Mouse (Mus musculus) right cerebral cortex, postnatal 10 days (tissue): ENCODE measurements around the gene Grhl3.
A peak's percentile ranks its signal among the peaks of the same experiment; 100 is the strongest.

ENCODE experiments used
- DNase-seq, 2 experiments: peaks; one replicate each; pipeline ENCODE4 v3.0.0; 2021; ENCODE audit warnings: low spot score in 2 of 2

Grhl3 gene

GRCm38 (mm10) chr4:135531771-135532613 lies 41.4 kb downstream of the Grhl3 start:
- DNase-seq = no peak

GRCm38 (mm10) chr4:135531236-135531635 lies 42.2 kb downstream of the Grhl3 start:
- DNase-seq = peak; percentile 46 to 69

DNA sequence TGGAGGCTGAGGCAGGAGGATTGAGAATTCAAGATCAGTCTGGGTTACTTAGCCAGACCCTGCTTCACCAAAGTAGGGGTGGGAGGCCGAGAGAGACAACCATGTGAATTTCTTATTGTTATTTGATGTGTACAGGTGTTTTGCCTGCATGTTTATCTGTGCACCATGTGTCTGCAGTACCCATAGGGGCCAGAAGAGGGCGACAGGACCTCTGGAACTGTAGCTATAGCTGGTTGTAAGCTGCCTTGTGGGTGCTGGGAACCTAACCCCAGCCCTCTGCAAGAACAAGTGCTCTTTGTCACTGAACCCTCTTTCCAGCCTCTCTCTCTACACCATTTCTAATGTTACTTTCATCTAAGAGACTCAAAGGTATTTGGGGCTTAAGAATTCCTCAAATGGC lies 43.2 kb downstream of the Grhl3 start:
- no peak for DNase-seq

- DNase-seq = no peak
Observed at GRCm38 (mm10) chr4:135526039-135526710, 47.3 kb downstream of the Grhl3 start.

DNA sequence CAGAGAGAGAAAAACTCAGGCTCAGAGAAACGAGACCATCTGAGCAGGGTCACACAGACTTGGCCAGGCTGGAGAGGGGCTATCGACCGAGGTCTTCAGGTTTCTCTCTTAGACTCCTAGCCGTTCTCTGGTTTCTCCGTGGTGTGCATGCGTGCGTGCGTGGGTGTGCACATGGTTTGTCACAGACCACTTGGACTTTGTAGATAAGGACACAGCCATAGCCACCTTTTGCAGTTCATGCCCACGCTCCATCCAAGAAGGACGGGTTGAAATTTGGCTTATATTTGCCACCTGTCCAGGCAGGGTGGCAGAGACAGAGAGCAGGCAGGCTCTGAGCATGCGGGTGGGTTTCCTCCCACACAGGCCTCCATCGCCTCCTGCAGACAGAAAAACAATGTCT lies 48.4 kb downstream of the Grhl3 start:
- no peak for DNase-seq

DNA sequence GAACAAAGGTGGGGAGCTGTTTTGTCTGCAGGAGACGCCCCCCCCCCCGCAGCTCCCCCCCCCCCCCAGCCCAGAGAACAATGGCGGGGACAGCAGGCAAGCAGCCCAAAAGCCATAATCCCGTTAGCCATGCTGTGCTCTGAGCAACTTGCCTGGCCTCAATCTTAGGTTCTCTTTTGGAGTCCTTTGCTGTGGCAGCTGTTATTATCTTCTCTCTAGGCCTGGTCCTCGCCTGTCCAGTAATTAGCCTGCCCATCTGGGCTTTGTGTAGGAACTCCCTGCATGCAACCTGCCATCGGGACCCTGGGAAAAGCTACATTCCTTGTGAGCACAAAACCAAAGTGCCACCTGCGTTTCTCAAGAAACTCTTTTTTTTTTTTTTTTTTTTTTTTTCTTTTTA lies 49.5 kb downstream of the Grhl3 start:
- no peak for DNase-seq

- DNase-seq = no peak
Observed at GRCm38 (mm10) chr4:135520421-135520820, 53.0 kb downstream of the Grhl3 start.

DNA sequence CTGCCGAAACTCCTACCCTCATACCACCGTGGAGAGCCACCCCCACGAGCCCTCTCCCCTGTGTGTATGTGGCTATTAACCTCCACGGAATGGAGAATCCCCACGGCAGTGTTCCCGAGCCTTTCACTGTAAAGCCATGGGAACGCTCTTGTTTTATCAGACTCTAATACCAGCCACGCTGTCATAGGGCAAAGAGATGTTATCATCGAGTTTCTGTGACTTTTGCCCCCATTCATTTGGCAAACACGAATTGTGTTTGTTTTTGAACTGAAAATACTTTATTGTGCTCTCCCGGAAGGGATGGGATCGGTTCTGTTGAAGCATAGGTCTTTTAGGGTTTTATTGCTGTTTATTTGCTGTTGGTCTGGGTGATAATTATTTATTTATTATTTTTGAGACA lies 55.3 kb downstream of the Grhl3 start:
- no peak for DNase-seq

DNA sequence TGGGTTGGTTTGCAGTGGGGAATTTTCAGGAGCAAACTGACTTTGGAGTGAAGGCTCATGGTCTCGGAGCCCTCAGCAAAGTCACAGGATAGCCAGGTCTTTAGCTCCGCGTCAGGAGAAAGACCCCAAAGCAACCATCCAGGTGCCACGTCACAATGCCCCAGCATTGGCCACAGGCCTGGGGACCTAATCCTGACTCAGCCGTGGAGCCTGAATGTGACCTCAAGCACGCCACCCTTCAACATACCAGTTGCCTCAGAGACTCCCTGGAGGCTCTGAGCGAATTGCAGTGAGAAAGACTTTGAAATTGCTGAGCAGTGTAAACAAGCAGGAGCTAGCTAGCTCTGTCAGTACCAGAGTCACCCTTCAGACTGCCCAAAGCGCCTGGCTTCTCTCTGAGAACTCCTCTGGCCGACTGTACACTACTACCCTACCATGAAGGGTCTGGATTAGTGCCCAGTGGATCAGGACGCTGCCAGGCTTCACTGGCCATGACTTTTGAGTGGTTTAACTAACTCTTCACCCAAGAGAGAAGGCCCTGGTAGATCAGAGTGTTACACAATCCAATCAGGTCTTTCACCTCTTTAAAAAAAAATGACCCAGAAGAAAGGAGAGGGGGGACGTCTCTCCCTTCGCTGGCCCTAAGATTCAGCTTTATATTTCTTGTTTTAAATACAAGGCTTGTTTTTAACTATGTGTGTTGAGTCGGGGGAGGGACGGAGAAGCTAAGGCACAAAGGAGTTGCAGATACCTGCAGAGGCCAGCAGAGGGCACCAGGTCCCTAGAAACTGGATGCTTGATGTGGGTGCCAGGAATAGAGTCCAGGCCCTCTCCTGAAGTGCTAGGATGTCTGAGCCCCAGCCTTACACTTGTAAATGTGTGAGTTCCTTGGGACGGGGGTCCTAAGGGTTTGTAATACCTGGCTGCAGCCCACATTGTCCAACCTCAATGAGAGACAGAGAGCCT lies 56.8 kb downstream of the Grhl3 start:
- DNase-seq = peak in 1 of 2 experiments; percentile 50

DNA sequence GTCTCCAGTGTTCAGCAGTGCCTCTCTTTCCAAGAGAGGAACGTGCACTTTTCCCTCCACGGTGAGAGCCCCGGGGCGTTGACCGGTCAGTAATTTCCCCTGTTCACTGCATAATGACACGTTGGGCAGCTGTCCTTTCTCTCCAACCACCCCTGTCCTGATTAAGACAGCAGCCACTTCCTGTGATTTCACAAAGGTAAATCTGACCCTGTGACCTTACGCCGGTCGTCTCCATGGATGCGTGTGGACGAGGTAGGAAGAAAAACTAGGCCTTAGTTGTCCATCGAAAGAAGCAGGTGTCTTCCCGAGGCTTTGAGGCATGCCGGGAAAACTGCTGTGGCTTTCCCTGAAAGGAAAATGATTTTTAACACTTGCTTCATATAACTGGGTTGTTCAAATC lies 58.5 kb downstream of the Grhl3 start:
- no peak for DNase-seq

DNA sequence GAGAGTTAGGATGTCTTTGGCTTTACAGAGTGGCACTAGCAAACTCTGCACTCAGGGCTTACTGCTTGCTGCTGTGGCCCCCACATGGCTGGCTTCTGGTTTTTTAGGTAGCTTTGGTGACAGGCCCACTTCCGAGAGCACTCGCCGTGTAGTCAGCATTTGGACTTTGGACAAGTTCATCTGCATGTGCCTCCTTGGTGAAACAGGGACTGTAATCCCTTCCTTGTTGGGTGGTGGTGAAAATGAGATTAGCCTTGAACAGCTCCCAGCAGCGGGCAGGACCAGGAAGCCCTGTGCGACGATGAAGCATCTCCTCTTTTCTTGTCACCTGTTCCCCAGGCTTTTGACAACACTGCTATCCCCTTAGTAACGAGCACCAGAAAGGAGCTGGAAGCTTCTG lies 59.6 kb downstream of the Grhl3 start:
- DNase-seq = no peak

GRCm38 (mm10) chr4:135509515-135509914 lies 63.9 kb downstream of the Grhl3 start:
- DNase-seq = no peak

DNA sequence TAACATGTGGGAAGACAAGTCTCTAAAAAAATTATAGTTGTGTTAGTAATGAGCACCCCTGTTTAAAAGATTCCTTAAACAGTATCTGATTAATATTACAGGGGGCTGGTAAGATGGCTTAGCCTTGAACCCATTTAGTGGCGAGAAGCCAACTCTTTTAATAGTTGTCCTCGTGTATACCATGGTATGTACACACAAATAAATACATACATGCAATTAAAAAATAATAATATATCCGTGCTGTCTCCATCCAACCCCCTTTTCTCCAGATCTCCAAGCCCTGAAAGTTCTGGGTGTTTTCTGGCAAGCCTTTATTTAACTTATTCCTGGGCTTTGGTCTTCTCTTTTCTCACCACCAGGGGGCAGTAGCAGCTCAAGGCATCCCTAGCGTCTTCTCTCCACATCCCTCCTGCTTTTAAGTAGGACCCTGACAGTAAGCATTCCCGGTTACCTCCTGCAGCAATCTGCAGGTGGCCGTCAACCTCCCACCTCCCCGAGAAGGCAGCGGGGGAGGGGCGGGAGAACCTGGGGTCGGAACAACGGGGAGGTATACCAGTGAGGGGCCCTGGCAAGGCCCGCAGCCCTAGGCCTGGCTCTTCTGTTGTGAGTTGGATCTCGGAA lies 64.9 kb downstream of the Grhl3 start:
- peak; percentile 86 to 90 for DNase-seq

DNA sequence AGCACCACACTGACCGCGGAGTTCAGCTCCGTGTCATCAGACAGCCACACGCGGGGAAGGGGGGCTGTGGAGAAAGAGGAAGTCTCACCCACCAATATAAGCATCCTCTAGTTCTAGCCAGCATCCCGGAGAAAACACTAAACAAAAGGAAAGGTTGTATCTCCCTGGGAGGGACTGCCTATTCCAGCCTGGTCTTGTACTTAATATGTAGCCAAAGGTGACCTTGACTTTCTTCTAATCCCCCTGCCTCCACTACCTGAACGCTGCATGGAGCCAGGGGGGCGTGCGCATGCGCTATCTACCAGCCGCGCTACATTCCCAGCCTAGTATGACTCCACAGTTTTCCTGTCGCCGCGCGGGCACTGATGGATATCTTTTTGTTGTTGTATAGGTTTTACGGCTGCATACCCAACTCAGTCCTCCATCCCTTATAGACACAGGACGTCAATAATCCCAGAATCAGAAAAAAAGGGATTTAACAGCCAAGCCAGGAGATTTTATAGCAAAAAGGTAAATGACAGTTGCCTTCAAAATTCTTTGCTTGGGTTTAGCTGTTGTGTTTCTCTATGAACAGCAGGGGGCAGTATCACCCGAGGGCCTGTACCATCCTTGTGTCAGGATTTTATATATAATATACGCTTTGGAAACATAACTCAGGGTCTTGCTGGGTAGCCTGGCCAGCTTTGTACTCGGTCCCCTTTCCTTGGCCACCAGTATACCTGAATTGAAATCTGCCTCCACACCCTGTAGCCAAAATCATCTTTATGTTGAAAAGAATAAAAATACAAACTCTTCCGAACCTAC lies 65.7 kb downstream of the Grhl3 start:
- DNase-seq = peak; percentile 77 to 80

DNA sequence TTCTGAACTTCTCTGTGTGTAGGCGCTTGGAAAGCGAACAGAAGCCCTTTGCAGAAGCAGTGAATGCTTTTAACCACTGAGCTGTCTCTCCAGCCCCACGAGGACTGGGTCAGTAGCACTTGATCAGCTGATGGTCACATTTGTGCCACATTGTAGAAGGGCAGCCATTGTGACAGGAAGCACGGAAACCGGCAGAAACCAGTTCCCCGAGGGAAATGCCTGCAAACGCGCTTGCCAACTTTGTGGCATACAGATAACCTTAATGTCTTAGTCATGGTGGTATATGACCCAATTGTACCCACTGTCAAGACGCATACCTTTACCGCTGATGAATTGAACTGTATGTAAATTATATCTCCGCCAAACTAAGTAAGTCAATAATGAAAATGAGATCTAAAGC lies 67.6 kb downstream of the Grhl3 start:
- DNase-seq = no peak

GRCm38 (mm10) chr4:135501587-135501986 lies 71.8 kb downstream of the Grhl3 start:
- DNase-seq = no peak

- no peak for DNase-seq
Observed at GRCm38 (mm10) chr4:135499831-135500230, 73.6 kb downstream of the Grhl3 start.

GRCm38 (mm10) chr4:135498136-135498535 lies 75.3 kb downstream of the Grhl3 start:
- DNase-seq = no peak

GRCm38 (mm10) chr4:135495810-135496209 lies 77.6 kb downstream of the Grhl3 start:
- DNase-seq = peak; percentile 69 to 71

- no peak for DNase-seq
Observed at GRCm38 (mm10) chr4:135495397-135495791, 78.0 kb downstream of the Grhl3 start.
